Mouse (Mus musculus) cerebellum, postnatal 25 days (tissue): ENCODE measurements around the gene Rtf2.

ENCODE experiments used
- DNase-seq, 2 experiments: peaks; one replicate each; pipeline ENCODE4 v3.0.0; 2021; ENCODE audit warnings: mixed read lengths in 2 of 2

Rtf2 gene

DNA sequence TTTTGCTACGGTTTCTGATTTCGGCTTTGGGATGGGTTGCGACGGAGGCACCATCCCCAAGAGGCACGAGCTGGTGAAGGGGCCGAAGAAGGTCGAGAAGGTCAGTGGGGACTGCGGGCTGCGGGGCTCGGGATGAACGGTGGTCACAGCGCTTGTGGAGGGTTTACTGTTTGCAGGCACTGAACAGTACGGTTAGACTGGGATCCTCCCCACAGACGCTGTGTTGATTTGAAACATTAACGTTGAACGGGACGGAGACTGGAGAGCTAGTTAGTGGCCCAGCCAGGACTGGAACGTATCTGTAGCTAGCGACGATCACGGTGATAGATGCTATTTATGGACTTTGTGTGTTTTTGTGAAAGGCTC lies 267 bp downstream of the Rtf2 start:
- DNase-seq, result no peak

DNA sequence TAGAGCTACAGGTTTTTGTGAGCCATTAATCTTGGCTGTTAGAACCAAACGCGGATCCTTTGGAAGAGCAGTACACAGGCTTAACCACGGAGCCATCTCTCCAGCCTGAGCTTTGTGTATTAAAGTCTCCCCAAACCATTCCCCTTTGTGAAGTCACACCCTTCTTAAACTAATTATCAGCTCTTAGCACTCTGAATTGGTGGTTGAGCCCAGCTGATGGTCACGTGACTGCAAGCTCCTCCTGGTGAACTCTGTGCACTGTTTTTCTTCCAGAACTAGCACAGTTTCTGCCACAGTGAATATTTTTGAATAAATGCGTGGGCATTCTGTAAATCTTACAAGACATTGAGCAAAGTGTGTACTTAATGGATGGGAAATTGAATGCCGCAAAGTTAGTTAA lies 820 bp downstream of the Rtf2 start:
- no peak for DNase-seq

- DNase-seq, result no peak
Observed at GRCm38 (mm10) chr2:172445617-172446016, 5.3 kb downstream of the Rtf2 start.

- DNase-seq, result no peak
Observed at GRCm38 (mm10) chr2:172447317-172447716, 7.0 kb downstream of the Rtf2 start.

DNA sequence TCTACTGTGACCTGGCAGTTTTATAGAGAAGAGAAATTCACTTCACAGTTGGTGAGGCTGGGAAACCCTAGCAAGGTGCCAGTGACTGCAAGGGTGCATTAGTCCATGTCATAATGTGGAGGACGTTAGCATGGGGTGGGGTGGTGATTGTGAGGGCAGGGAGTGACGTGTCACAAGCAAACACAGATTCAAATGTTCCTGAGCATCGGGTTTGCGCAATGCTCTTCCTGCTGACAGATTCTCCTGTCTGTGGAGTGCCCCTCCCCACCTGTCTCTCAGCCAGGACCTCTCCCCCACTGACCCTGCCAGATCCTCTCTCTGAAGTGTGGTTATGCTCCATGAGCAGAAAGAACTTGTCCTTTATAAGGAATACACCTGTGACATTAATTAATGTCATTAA lies 8.0 kb downstream of the Rtf2 start:
- no peak for DNase-seq

DNA sequence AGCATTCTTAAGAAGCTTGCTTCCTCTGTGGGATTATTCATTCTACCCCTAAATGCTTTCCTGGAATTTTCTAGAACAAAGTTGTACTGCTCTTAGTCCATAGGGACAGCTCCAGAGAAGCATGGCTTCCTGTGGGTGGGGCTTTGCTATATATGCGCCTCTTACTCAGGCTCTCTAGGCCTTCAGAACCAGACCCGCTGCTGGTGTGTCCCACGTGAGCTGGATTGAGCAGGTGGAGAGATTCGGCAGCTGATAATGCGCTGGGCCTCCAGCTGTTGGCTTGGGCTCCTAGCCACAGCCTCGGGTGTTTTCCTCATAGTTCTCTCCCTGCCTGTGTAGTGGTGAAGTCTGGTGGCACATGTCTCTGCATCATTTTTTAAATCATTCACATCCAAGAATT lies 10.3 kb downstream of the Rtf2 start:
- DNase-seq, result no peak

GRCm38 (mm10) chr2:172452031-172452430 lies 11.7 kb downstream of the Rtf2 start:
- no peak for DNase-seq

GRCm38 (mm10) chr2:172452458-172452857 lies 12.1 kb downstream of the Rtf2 start:
- no peak for DNase-seq

DNA sequence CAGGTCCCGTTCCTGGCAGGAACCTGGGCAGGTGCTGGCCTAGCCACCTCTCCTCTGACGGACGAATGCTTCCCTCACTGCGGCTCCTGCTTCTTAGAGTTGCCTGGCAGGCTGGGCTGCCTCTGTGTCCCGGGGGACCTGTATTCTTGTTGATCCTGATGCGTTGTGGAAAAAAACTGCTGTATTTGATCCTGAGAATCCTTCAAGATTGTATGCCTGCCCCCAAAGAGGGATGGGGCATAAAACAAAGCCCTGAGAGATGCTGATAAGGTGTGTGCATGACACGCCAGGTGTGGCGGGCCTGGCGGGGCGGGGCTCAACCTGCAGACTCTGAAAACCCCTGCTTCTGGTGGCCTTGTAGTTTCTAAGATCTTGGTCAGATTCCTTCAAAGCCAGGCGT lies 18.1 kb downstream of the Rtf2 start, which contains the start of gene Gcnt7:
TSS of gene Gcnt7 (minus strand) at position 101 of the 400 bp plus-strand sequence.
- no peak for DNase-seq

DNA sequence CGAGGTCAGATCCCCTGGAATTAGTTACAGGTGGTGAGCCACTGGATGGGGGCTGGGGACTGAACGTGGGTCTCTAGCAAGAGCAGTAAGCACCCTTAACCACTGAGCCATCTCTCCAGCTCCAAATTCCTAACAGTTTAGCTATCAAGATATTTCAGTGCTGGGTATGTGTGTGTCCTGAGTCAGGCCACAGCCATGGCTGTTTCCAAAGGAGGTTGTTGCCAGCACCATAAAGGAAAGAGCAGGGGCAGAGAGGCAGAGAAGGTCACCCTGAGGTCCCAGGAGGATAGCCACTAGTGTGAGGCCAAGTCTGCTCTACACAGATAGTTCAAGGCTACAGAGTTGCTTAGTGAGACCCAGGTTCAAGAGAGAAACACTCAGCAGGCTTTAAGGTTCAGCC lies 20.3 kb downstream of the Rtf2 start:
- DNase-seq, result no peak

GRCm38 (mm10) chr2:172462813-172463212 lies 22.5 kb downstream of the Rtf2 start:
- peak in 1 of 2 experiments; percentile 30 for DNase-seq

DNA sequence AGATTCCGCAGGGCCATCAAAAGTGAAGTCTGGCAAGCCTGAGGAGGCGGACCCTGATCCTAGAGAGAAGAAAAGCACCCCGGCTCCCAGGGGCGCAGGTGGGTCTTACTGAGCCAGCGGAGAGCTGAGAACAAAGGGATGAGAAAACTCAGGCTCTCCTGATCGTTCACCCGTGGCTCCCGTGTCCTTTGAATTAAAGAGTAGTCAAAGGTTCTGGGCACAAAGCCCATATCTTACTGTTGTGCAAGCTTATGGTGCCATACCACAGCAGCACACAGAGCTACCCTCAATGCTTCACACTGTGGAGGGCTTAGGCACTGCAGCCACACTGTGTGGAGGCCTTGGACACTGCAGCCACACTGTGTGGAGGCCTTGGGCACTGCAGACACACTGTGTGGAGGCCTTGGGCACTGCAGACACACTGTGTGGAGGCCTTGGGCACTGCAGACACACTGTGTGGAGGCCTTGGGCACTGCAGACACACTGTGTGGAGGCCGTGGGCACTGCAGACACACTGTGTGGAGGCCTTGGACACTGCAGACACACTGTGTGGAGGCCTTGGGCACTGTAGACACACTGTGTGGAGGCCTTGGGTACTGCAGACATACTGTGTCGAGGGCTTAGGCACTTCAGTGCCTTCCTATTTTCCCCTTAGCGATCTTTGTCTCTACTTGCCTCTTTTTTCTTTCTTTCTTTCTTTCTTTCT lies 26.2 kb downstream of the Rtf2 start:
- no peak for DNase-seq

DNA sequence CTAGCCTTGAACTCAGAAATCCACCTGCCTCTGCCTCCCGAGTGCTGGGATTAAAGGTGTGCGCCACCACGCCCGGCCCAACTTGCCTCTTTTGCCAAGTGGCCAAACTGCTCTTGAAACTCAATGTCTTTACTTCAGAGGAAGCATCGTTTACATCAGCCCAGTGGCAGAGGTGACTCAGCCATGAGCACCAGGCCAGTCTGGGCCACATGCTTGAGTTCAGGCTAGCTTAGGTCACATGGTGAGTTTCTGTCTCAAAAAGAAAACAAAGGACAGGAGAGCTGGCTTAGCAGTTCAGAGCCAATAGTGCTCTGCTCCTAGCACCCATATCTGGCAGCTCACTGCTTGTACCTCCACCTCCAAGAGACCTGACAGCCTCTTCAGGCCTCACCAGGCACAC lies 26.9 kb downstream of the Rtf2 start:
- no peak for DNase-seq

DNA sequence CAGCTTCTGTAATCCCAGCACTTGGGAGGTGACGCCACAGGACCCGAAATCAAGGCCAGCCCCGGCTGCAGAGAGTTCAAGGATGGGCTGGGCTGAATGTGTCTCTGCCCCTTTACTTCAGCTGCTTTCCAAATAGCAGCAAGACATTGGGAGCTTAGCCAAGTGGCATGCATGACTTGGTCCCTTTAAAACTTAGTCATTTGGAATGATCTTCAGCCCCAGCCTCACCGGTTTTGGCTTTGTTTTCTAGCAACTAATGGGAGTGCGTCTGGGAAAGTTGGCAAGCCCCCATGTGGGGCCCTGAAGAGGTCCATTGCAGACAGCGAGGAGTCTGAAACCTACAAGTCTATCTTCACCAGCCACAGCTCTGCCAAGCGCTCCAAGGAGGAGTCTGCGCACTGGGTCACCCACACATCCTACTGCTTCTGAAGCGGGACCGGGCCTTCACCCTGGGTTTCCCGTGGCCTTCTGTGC lies 28.0 kb downstream of the Rtf2 start:
- DNase-seq, result peak in 1 of 2 experiments; percentile 37

GRCm38 (mm10) chr2:172472318-172472717 lies 32.0 kb downstream of the Rtf2 start, which contains the start of gene Fam209:
TSS of gene Fam209 (plus strand) at chr2:172472520.
- DNase-seq, result no peak

- DNase-seq, result no peak
Observed at GRCm38 (mm10) chr2:172473591-172473990, 33.2 kb downstream of the Rtf2 start.

DNA sequence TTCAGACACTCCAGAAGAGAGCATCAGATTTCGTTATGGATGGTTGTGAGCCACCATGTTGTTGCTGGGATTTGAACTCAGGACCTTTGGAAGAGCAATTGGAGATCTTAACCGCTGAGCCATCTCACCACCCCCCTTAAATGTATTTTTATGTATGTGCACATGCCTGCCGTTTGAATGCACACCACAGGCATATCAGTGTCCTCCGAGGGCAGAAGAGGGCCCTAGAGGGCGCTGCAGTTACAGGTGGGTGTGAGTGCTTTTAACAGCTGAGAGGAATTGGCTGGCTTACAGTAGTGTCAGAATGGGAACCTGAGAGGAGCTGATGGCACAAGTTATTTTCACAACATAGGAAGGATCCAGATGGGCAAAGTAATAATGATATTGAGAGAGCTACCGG lies 34.6 kb downstream of the Rtf2 start:
- DNase-seq, result peak in 1 of 2 experiments; percentile 41

- no peak for DNase-seq
Observed at GRCm38 (mm10) chr2:172476707-172477260, 36.4 kb downstream of the Rtf2 start.

- no peak for DNase-seq
Observed at GRCm38 (mm10) chr2:172477350-172477749, 37.0 kb downstream of the Rtf2 start.

DNA sequence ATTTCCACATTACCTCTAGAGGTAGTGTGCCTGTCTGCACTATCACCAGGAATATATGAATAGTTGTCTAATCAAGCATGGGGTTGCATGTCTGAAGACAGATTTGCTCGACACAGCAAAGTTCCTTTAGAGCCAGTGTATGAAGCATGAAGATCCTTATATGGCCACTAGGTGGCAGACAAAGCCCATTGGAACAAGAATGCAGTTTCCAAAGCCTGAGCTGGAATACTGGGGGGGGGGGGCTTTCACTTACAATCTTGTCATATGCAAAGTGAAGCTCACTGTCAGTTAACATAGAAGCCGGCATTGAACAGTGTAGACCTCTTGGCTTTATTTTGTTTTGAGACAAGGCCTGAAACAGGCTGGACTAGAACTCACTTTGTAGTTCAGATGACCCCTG lies 37.5 kb downstream of the Rtf2 start:
- DNase-seq, result peak in 1 of 2 experiments; percentile 53

DNA sequence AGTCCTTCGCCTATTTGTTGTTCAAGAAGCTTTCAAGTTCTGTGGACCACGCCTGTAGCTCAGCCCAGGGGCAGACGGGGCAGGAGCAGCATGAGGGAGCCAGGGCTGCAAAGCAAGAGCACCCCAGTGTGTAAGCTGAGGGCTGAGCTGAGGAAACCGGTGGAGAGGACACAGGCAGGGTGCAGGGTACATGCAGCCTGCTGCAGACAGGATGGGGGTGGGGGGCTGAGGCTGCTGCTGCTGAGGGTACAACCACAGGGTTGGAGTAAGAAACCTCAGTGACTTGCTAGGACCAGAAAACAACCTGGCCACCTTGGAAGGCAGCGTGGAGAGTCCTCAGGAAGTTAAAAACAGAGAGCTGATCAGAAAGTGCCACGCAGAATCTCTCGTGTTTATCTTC lies 39.9 kb downstream of the Rtf2 start:
- no peak for DNase-seq

DNA sequence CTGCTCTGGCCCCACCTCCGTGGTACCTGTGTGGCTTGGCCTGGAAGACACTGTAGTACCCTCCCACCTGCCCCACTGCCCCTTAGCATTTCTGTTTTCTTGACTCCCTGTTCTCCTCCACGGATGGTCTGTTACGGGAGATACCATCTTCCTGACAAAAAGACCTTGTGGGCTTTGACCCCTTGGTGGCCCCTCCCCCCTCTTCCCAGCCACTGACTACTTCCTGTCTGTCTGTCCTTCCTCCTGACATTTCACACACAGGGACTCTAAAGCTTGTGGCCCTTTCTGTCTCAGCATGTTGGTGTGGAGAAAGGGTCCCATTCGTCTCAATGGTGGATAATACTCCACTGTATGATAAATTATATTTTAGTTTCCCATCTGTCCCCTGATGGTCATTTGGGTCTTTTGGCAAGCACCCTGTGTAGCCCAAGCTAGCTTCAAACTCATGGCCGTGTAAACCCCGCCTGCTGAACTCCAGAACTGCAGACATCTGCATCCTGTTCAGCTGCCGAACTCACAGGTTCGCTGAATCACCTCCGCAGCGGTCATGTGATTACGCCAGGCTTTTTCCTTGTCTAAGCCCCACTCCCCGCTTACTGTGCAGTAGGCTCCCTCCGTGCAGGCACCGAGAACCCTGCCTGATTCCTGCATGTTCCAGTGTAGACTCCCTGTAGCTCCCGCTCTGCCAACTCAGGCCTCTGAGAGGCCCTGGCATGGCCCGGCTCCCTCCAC lies 41.5 kb downstream of the Rtf2 start:
- DNase-seq, result no peak

DNA sequence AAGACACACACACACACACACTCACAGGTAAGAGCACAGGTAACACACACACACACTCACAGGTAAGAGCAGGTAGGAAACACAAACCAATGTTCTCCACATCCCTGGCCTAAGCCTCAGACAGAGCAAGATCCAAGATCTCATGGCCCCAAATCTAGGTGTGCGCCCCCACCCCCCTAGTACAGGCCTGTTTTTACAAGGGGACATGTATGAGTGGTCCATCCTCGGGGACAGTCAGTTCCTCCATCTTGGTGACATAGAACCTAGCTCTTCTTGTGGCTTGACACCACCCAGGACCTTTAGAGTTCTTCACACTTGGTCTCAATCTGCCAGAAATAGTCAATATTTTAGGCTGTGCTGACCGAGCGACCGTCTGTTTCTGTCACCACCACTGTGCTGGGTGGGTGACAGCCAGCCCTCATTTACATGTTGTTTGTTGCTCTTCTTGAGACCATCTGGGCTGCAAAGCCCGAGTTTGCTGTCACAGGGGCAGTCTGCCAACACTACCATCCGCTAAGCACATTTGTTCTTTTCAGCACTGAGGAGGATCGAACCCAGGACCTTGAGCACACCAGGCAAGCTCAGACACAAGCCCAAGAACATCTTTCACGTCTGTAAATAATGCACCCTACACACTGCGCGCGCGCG lies 43.5 kb downstream of the Rtf2 start:
- DNase-seq, result no peak
